Mouse (Mus musculus): ENCODE data around the gene Cdyl. TPM values are rescaled to one million over a fixed set of nuclear protein-coding genes. Genes with fewer than 3 reads are reported as not detected.

Gene Cdyl
- polyA plus RNA-seq, 2 experiments, result 20.1 to 22.7 TPM

GRCm38 (mm10) chr13:35681361-35681760 is 21.7 kb downstream of the Cdyl start:
- DNase-seq (ENCODE audit: low spot score) (no peak), ATAC-seq (ENCODE audit: low FRiP score, low read depth) (no peak)

GRCm38 (mm10) chr13:35686273-35686672 is 26.6 kb downstream of the Cdyl start:
- no peak overlapping the region for H3K4me2 ChIP-seq (replicated peaks; ENCODE audit: low read depth, low read length, severe bottlenecking)
- no peak overlapping the region for H3K27ac ChIP-seq (replicated peaks; ENCODE audit: low read depth, low read length)
- no peak overlapping the region for H3K9ac ChIP-seq (ENCODE audit: low read depth, low read length, severe bottlenecking)
- ATAC-seq (ENCODE audit: low FRiP score, low read depth) (no peak), DNase-seq (ENCODE audit: low spot score) (no peak)
- 85% methylated on average over 8 of the region's 8 CpGs for WGBS
- no peaks in the 10 kb centered on the region for H3K4me1 ChIP-seq (ENCODE audit: control insufficient read depth, insufficient read depth, low read length)
- H3K4me3 ChIP-seq (replicated peaks; ENCODE audit: low read length), result no peak overlapping the region
- H3K27me3 ChIP-seq (ENCODE audit: control insufficient read depth, insufficient read depth, low read length), result no peaks in the 10 kb centered on the region
- H3K9me3 ChIP-seq (ENCODE audit: control insufficient read depth, low read length), result no peaks in the 10 kb centered on the region
- no peaks in the 10 kb centered on the region for H3K36me3 ChIP-seq (ENCODE audit: control insufficient read depth, insufficient read depth, low read length)
- no peak for TF ChIP-seq POLR2A (IDR thresholded peaks at IDR 0.05; ENCODE audit: borderline replicate concordance, extremely low read depth, insufficient read depth, insufficient read length)

More at GRCm38 (mm10) chr13:35681361-35681760, 21.7 kb downstream of the Cdyl start:
- Histone ChIP-seq H3K27me3 (ENCODE audit: control insufficient read depth, insufficient read depth, low read length) (no peaks in the 10 kb centered on the region), H3K27ac (replicated peaks; ENCODE audit: low read depth, low read length) (no peak overlapping the region), H3K36me3 (ENCODE audit: control insufficient read depth, insufficient read depth, low read length) (no peaks in the 10 kb centered on the region), H3K9me3 (ENCODE audit: control insufficient read depth, low read length) (no peaks in the 10 kb centered on the region), H3K4me2 (replicated peaks; ENCODE audit: low read depth, low read length, severe bottlenecking) (no peak overlapping the region), H3K9ac (ENCODE audit: low read depth, low read length, severe bottlenecking) (no peak overlapping the region), H3K4me3 (replicated peaks; ENCODE audit: low read length) (no peak overlapping the region), H3K4me1 (ENCODE audit: control insufficient read depth, insufficient read depth, low read length) (peaks cover 2% of the 10 kb centered on the region; the same call in 1 of the 2 replicates)
- WGBS, result 85% methylated on average over 3 of the region's 3 CpGs
- no peak for TF ChIP-seq POLR2A (IDR thresholded peaks at IDR 0.05; ENCODE audit: borderline replicate concordance, extremely low read depth, insufficient read depth, insufficient read length)

- TF ChIP-seq POLR2A (IDR thresholded peaks at IDR 0.05; ENCODE audit: borderline replicate concordance, extremely low read depth, insufficient read depth, insufficient read length), result no peak
- Histone ChIP-seq H3K4me1 (ENCODE audit: control insufficient read depth, insufficient read depth, low read length) (no peaks in the 10 kb centered on the region), H3K4me3 (replicated peaks; ENCODE audit: low read length) (no peak overlapping the region), H3K27ac (replicated peaks; ENCODE audit: low read depth, low read length) (no peak overlapping the region), H3K27me3 (ENCODE audit: control insufficient read depth, insufficient read depth, low read length) (no peaks in the 10 kb centered on the region), H3K36me3 (ENCODE audit: control insufficient read depth, insufficient read depth, low read length) (no peaks in the 10 kb centered on the region), H3K4me2 (replicated peaks; ENCODE audit: low read depth, low read length, severe bottlenecking) (no peak overlapping the region), H3K9me3 (ENCODE audit: control insufficient read depth, low read length) (no peaks in the 10 kb centered on the region), H3K9ac (ENCODE audit: low read depth, low read length, severe bottlenecking) (no peak overlapping the region)
- DNase-seq (ENCODE audit: low spot score) (no peak), ATAC-seq (ENCODE audit: low FRiP score, low read depth) (no peak)
- 86% methylated on average over 3 of the region's 3 CpGs for WGBS
Measured at GRCm38 (mm10) chr13:35689560-35689959, 29.9 kb downstream of the Cdyl start.

- TF ChIP-seq POLR2A (IDR thresholded peaks at IDR 0.05; ENCODE audit: borderline replicate concordance, extremely low read depth, insufficient read depth, insufficient read length), result no peak
- H3K27me3 ChIP-seq (ENCODE audit: control insufficient read depth, insufficient read depth, low read length), result no peaks in the 10 kb centered on the region
Measured at GRCm38 (mm10) chr13:35717658-35718057, 58.0 kb downstream of the Cdyl start.

GRCm38 (mm10) chr13:35719581-35719980 is 59.9 kb downstream of the Cdyl start:
- Histone ChIP-seq H3K4me3 (replicated peaks; ENCODE audit: low read length) (no peak overlapping the region), H3K36me3 (ENCODE audit: control insufficient read depth, insufficient read depth, low read length) (no peaks in the 10 kb centered on the region), H3K9me3 (ENCODE audit: control insufficient read depth, low read length) (no peaks in the 10 kb centered on the region), H3K27me3 (ENCODE audit: control insufficient read depth, insufficient read depth, low read length) (no peaks in the 10 kb centered on the region), H3K9ac (ENCODE audit: low read depth, low read length, severe bottlenecking) (no peak overlapping the region), H3K27ac (replicated peaks; ENCODE audit: low read depth, low read length) (no peak overlapping the region), H3K4me2 (replicated peaks; ENCODE audit: low read depth, low read length, severe bottlenecking) (no peak overlapping the region), H3K4me1 (ENCODE audit: control insufficient read depth, insufficient read depth, low read length) (no peaks in the 10 kb centered on the region)
- DNase-seq (ENCODE audit: low spot score) (no peak), ATAC-seq (ENCODE audit: low FRiP score, low read depth) (no peak)
- 77% methylated on average over 6 of the region's 6 CpGs for WGBS
- no peak for TF ChIP-seq POLR2A (IDR thresholded peaks at IDR 0.05; ENCODE audit: borderline replicate concordance, extremely low read depth, insufficient read depth, insufficient read length)

More at GRCm38 (mm10) chr13:35717658-35718057, 58.0 kb downstream of the Cdyl start:
- H3K4me1 ChIP-seq (ENCODE audit: control insufficient read depth, insufficient read depth, low read length), result no peaks in the 10 kb centered on the region
- no peaks in the 10 kb centered on the region for H3K9me3 ChIP-seq (ENCODE audit: control insufficient read depth, low read length)
- DNase-seq (ENCODE audit: low spot score) (no peak), ATAC-seq (ENCODE audit: low FRiP score, low read depth) (no peak)
- H3K36me3 ChIP-seq (ENCODE audit: control insufficient read depth, insufficient read depth, low read length), result no peaks in the 10 kb centered on the region
- no peak overlapping the region for H3K4me2 ChIP-seq (replicated peaks; ENCODE audit: low read depth, low read length, severe bottlenecking)
- H3K27ac ChIP-seq (replicated peaks; ENCODE audit: low read depth, low read length), result no peak overlapping the region
- no peak overlapping the region for H3K9ac ChIP-seq (ENCODE audit: low read depth, low read length, severe bottlenecking)
- 88% methylated on average over 4 of the region's 4 CpGs for WGBS
- no peak overlapping the region for H3K4me3 ChIP-seq (replicated peaks; ENCODE audit: low read length)

- Histone ChIP-seq H3K4me1 (ENCODE audit: control insufficient read depth, insufficient read depth, low read length) (no peaks in the 10 kb centered on the region), H3K36me3 (ENCODE audit: control insufficient read depth, insufficient read depth, low read length) (no peaks in the 10 kb centered on the region), H3K9ac (ENCODE audit: low read depth, low read length, severe bottlenecking) (no peak overlapping the region), H3K27ac (replicated peaks; ENCODE audit: low read depth, low read length) (no peak overlapping the region), H3K27me3 (ENCODE audit: control insufficient read depth, insufficient read depth, low read length) (no peaks in the 10 kb centered on the region), H3K4me3 (replicated peaks; ENCODE audit: low read length) (no peak overlapping the region), H3K9me3 (ENCODE audit: control insufficient read depth, low read length) (no peaks in the 10 kb centered on the region), H3K4me2 (replicated peaks; ENCODE audit: low read depth, low read length, severe bottlenecking) (no peak overlapping the region)
- WGBS, result 80% methylated on average over 1 of the region's 1 CpGs
- no peak for ATAC-seq (ENCODE audit: low FRiP score, low read depth)
- no peak for TF ChIP-seq POLR2A (IDR thresholded peaks at IDR 0.05; ENCODE audit: borderline replicate concordance, extremely low read depth, insufficient read depth, insufficient read length)
- DNase-seq (ENCODE audit: low spot score), result no peak
Measured at GRCm38 (mm10) chr13:35723073-35723472, 63.4 kb downstream of the Cdyl start.

All from limb, embryonic 14.5 days (tissue).